Mouse (Mus musculus): ENCODE results near the gene Zdhhc12. TPM values are rescaled to one million over a fixed set of nuclear protein-coding genes. Genes with fewer than 3 reads are reported as not detected.
A peak's percentile ranks its signal among the peaks of the same experiment; 100 is the strongest.

The Zdhhc12 gene
- total RNA-seq, 1 experiment = 133 TPM

DNA sequence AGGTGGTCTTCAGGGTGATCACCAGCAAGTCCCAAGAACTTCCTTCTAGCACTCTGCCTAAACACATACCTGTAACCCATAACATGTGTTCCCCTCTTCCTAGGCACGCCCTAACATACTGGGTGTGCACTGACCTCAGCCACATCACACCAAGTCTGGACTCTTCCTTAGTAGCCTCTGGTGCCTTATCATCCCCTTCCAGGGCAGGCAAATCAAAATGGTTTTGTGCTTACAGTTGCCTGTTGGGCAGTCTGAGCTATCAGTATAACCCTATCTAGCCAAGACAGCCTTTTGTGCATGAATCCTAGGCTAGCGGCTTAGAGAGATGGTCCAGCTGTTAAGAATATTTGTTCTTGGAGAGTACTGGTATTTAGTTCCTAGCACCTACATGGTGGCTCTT lies 18.1 kb upstream of the Zdhhc12 start:
- no peaks in the 10 kb centered on the region for H3K9me3 ChIP-seq (ENCODE audit: control insufficient read depth, insufficient read depth, low read depth, low read length)
- H3K27ac ChIP-seq (ENCODE audit: insufficient read depth, low read depth, low read length, poor library complexity, severe bottlenecking) = no peak overlapping the region
- H3K9ac ChIP-seq (ENCODE audit: insufficient read depth, low read depth, low read length, poor library complexity, severe bottlenecking) = no peak overlapping the region
- H3K4me3 ChIP-seq (ENCODE audit: insufficient read depth in 1 of 2, low read depth in 1 of 2, low read length in 2 of 2, poor library complexity in 1 of 2, severe bottlenecking in 1 of 2) = no peak overlapping the region
- TF ChIP-seq CHD2 (IDR thresholded peaks at IDR 0.05; ENCODE audit: low read depth, low read length) = no peak
- TF ChIP-seq MAFK (IDR thresholded peaks at IDR 0.05; ENCODE audit: insufficient read depth, low read depth, low read length) = no peak
- TF ChIP-seq HCFC1 (IDR thresholded peaks at IDR 0.05; ENCODE audit: borderline replicate concordance, insufficient read depth, low read length) = no peak
- TF ChIP-seq ZNF384 (IDR thresholded peaks at IDR 0.05; ENCODE audit: low read depth, low read length) = no peak
- TF ChIP-seq ZC3H11A (IDR thresholded peaks at IDR 0.05; ENCODE audit: borderline replicate concordance, low read depth, low read length) = no peak
- H3K36me3 ChIP-seq (ENCODE audit: control insufficient read depth, insufficient read depth, low read length, poor library complexity, severe bottlenecking) = peaks cover 29% of the 10 kb centered on the region; the same call in 1 of the 2 replicates
- in situ Hi-C loops (cut with MboI; ENCODE audit: low sequenced_read_pairs in 2 of 2, unreplicated experiment in 2 of 2) = no loop called here
- peaks cover 0 to 3% of the 10 kb centered on the region in 2 experiments; a peak in 1 of 4 replicates for H3K4me1 ChIP-seq (ENCODE audit: control insufficient read depth in 2 of 2, insufficient read depth in 2 of 2, low read length in 2 of 2, poor library complexity in 1 of 2)
- no peak for DNase-seq (ENCODE audit: low read depth, low spot score)

DNA sequence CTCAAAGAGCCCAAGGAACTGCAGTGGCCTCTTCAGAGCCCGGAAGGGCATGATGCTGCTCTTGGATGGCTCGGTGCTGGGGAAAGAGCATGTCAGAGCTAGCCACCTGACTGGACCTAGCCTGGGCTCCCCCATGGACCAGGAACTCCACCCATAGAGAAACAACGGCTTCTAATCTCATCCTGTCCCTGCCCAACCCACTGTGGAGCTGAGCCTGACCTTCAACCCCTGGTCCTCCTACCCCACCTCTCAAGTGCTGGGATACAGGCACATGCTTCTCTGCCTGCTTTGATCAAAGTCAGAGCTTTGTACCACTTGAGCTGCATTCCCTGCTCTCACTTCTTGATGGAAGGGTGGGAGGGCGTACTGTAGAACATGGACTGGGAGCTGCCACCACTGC lies 14.8 kb upstream of the Zdhhc12 start:
- Histone ChIP-seq H3K9ac (ENCODE audit: insufficient read depth, low read depth, low read length, poor library complexity, severe bottlenecking) (no peak overlapping the region), H3K4me3 (ENCODE audit: insufficient read depth in 1 of 2, low read depth in 1 of 2, low read length in 2 of 2, poor library complexity in 1 of 2, severe bottlenecking in 1 of 2) (no peak overlapping the region), H3K4me1 (ENCODE audit: control insufficient read depth in 2 of 2, insufficient read depth in 2 of 2, low read length in 2 of 2, poor library complexity in 1 of 2) (no peaks in the 10 kb centered on the region; a peak in 1 of 4 replicates), H3K9me3 (ENCODE audit: control insufficient read depth, insufficient read depth, low read depth, low read length) (no peaks in the 10 kb centered on the region), H3K36me3 (ENCODE audit: control insufficient read depth, insufficient read depth, low read length, poor library complexity, severe bottlenecking) (peaks cover 33% of the 10 kb centered on the region; the same call in 1 of the 2 replicates), H3K27ac (ENCODE audit: insufficient read depth, low read depth, low read length, poor library complexity, severe bottlenecking) (no peak overlapping the region)
- in situ Hi-C loops (cut with MboI; ENCODE audit: low sequenced_read_pairs in 2 of 2, unreplicated experiment in 2 of 2) = loop anchor here in 1 of 2 experiments (5.0 kb wide), 1 partner anchor 49 kb away; no protein-coding TSS in a partner anchor
- DNase-seq (ENCODE audit: low read depth, low spot score) = no peak
- TF ChIP-seq CHD2 (IDR thresholded peaks at IDR 0.05; ENCODE audit: low read depth, low read length) = no peak
- TF ChIP-seq HCFC1 (IDR thresholded peaks at IDR 0.05; ENCODE audit: borderline replicate concordance, insufficient read depth, low read length) = no peak
- TF ChIP-seq ZNF384 (IDR thresholded peaks at IDR 0.05; ENCODE audit: low read depth, low read length) = no peak
- TF ChIP-seq ZC3H11A (IDR thresholded peaks at IDR 0.05; ENCODE audit: borderline replicate concordance, low read depth, low read length) = no peak
- TF ChIP-seq MAFK (IDR thresholded peaks at IDR 0.05; ENCODE audit: insufficient read depth, low read depth, low read length) = no peak

DNA sequence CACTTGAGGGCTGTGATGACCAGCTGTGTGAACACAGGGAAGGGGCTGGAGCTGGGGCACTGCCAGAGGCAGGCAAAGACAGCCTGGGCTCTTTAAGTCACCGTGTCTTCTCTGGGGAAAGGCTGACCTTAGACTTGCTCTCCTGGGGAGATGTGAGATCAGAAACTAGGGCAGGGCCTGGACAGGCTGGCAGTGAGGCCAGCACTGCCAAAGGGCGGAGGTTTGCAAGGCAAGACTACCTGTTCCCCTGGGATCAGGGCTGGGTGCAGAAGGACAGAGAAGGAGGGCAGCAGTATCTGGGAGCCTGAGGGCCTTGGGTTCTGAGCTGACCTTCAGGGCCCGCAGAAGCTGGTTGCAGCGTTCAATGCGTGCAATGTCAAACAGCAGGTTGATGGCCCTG lies 14.2 kb upstream of the Zdhhc12 start:
- Histone ChIP-seq H3K9ac (ENCODE audit: insufficient read depth, low read depth, low read length, poor library complexity, severe bottlenecking) (no peak overlapping the region), H3K36me3 (ENCODE audit: control insufficient read depth, insufficient read depth, low read length, poor library complexity, severe bottlenecking) (peaks cover 31% of the 10 kb centered on the region; the same call in 1 of the 2 replicates), H3K9me3 (ENCODE audit: control insufficient read depth, insufficient read depth, low read depth, low read length) (no peaks in the 10 kb centered on the region), H3K4me3 (ENCODE audit: insufficient read depth in 1 of 2, low read depth in 1 of 2, low read length in 2 of 2, poor library complexity in 1 of 2, severe bottlenecking in 1 of 2) (no peak overlapping the region), H3K4me1 (ENCODE audit: control insufficient read depth in 2 of 2, insufficient read depth in 2 of 2, low read length in 2 of 2, poor library complexity in 1 of 2) (no peaks in the 10 kb centered on the region), H3K27ac (ENCODE audit: insufficient read depth, low read depth, low read length, poor library complexity, severe bottlenecking) (no peak overlapping the region)
- no peak for TF ChIP-seq CHD2 (IDR thresholded peaks at IDR 0.05; ENCODE audit: low read depth, low read length)
- no peak for TF ChIP-seq ZNF384 (IDR thresholded peaks at IDR 0.05; ENCODE audit: low read depth, low read length)
- no peak for TF ChIP-seq ZC3H11A (IDR thresholded peaks at IDR 0.05; ENCODE audit: borderline replicate concordance, low read depth, low read length)
- no peak for TF ChIP-seq HCFC1 (IDR thresholded peaks at IDR 0.05; ENCODE audit: borderline replicate concordance, insufficient read depth, low read length)
- TF ChIP-seq MAFK (IDR thresholded peaks at IDR 0.05; ENCODE audit: insufficient read depth, low read depth, low read length) = no peak
- in situ Hi-C loops (cut with MboI; ENCODE audit: low sequenced_read_pairs in 2 of 2, unreplicated experiment in 2 of 2) = loop anchor here in 1 of 2 experiments (5.0 kb wide), 1 partner anchor 50 kb away; no protein-coding TSS in a partner anchor
- no peak for DNase-seq (ENCODE audit: low read depth, low spot score)

DNA sequence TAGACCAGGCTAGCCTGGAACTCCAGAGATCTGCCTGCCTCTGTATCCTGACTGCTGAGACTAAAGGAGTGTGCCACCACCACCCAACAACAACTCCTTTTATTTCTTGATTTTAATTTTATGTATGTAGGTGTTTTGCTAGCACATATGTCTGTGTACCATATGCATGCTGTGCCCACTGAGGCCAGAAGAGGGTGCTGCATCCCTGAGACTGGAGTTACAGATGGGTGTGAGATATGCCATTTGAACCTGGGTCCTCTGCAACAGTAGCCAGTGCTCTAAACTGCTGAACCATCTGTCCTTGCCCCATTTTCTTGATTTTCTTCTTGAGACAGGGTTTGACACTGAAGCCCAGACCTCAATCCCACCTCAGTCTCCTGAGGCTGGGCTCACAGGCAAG lies 12.9 kb upstream of the Zdhhc12 start:
- TF ChIP-seq HCFC1 (IDR thresholded peaks at IDR 0.05; ENCODE audit: borderline replicate concordance, insufficient read depth, low read length) (no peak), ZNF384 (IDR thresholded peaks at IDR 0.05; ENCODE audit: low read depth, low read length) (no peak), ZC3H11A (IDR thresholded peaks at IDR 0.05; ENCODE audit: borderline replicate concordance, low read depth, low read length) (peak; percentile 54; the same call in 1 of the 2 replicates), CHD2 (IDR thresholded peaks at IDR 0.05; ENCODE audit: low read depth, low read length) (no peak), MAFK (IDR thresholded peaks at IDR 0.05; ENCODE audit: insufficient read depth, low read depth, low read length) (no peak)
- Histone ChIP-seq H3K4me1 (ENCODE audit: control insufficient read depth in 2 of 2, insufficient read depth in 2 of 2, low read length in 2 of 2, poor library complexity in 1 of 2) (0 out of 4 replicates have a peak, but pooled peaks cover 0 to 1% of the 10 kb centered on the region in 2 experiments), H3K9me3 (ENCODE audit: control insufficient read depth, insufficient read depth, low read depth, low read length) (no peaks in the 10 kb centered on the region), H3K4me3 (ENCODE audit: insufficient read depth in 1 of 2, low read depth in 1 of 2, low read length in 2 of 2, poor library complexity in 1 of 2, severe bottlenecking in 1 of 2) (no peak overlapping the region), H3K27ac (ENCODE audit: insufficient read depth, low read depth, low read length, poor library complexity, severe bottlenecking) (no peak overlapping the region), H3K36me3 (ENCODE audit: control insufficient read depth, insufficient read depth, low read length, poor library complexity, severe bottlenecking) (peaks cover 30% of the 10 kb centered on the region; the same call in 1 of the 2 replicates), H3K9ac (ENCODE audit: insufficient read depth, low read depth, low read length, poor library complexity, severe bottlenecking) (no peak overlapping the region)
- no peak for DNase-seq (ENCODE audit: low read depth, low spot score)
- in situ Hi-C loops (cut with MboI; ENCODE audit: low sequenced_read_pairs in 2 of 2, unreplicated experiment in 2 of 2) = loop anchor here in 1 of 2 experiments (5.0 kb wide), 1 partner anchor 51 kb away; no protein-coding TSS in a partner anchor

All from ES-E14 (cell line).